Mouse (Mus musculus): ENCODE data around the gene 1700080E11Rik. TPM values are rescaled to one million over a fixed set of nuclear protein-coding genes. Genes with fewer than 3 reads are reported as not detected.
"Not testable (repeated sequence)": the region's sequence is repeated elsewhere in the genome, so short reads cannot be mapped to it uniquely, and the experiment has no call there.

Gene 1700080E11Rik
- total RNA-seq (2017): not detected in 2 replicates

GRCm38 (mm10) chr9:105144992-105145391 lies at the start of gene 1700080E11Rik:
1700080E11Rik (minus strand) TSS chr9:105145092.
- ATAC-seq (replicated peaks in 1 of 2; ENCODE audit: insufficient read depth in 1 of 2, low FRiP score in 2 of 2, low TSS enrichment in 1 of 2, low read depth in 1 of 2, poor library complexity in 2 of 2, severe bottlenecking in 2 of 2): no peak

GRCm38 (mm10) chr9:105186725-105187124 lies 41.8 kb upstream of the 1700080E11Rik start:
- ATAC-seq (replicated peaks in 1 of 2; ENCODE audit: insufficient read depth in 1 of 2, low FRiP score in 2 of 2, low TSS enrichment in 1 of 2, low read depth in 1 of 2, poor library complexity in 2 of 2, severe bottlenecking in 2 of 2): no peak

GRCm38 (mm10) chr9:105182392-105182791 lies 37.5 kb upstream of the 1700080E11Rik start:
- ATAC-seq (replicated peaks in 1 of 2; ENCODE audit: insufficient read depth in 1 of 2, low FRiP score in 2 of 2, low TSS enrichment in 1 of 2, low read depth in 1 of 2, poor library complexity in 2 of 2, severe bottlenecking in 2 of 2): no peak

- no peak for ATAC-seq (replicated peaks in 1 of 2; ENCODE audit: insufficient read depth in 1 of 2, low FRiP score in 2 of 2, low TSS enrichment in 1 of 2, low read depth in 1 of 2, poor library complexity in 2 of 2, severe bottlenecking in 2 of 2)
Measured at GRCm38 (mm10) chr9:105139204-105139603, 5.7 kb downstream of the 1700080E11Rik start.

GRCm38 (mm10) chr9:105136404-105136803 lies 8.5 kb downstream of the 1700080E11Rik start:
- ATAC-seq (replicated peaks in 1 of 2; ENCODE audit: insufficient read depth in 1 of 2, low FRiP score in 2 of 2, low TSS enrichment in 1 of 2, low read depth in 1 of 2, poor library complexity in 2 of 2, severe bottlenecking in 2 of 2): no peak

GRCm38 (mm10) chr9:105134536-105134935 lies 10.4 kb downstream of the 1700080E11Rik start:
- ATAC-seq (replicated peaks in 1 of 2; ENCODE audit: insufficient read depth in 1 of 2, low FRiP score in 2 of 2, low TSS enrichment in 1 of 2, low read depth in 1 of 2, poor library complexity in 2 of 2, severe bottlenecking in 2 of 2): no peak

- ATAC-seq (replicated peaks in 1 of 2; ENCODE audit: insufficient read depth in 1 of 2, low FRiP score in 2 of 2, low TSS enrichment in 1 of 2, low read depth in 1 of 2, poor library complexity in 2 of 2, severe bottlenecking in 2 of 2): peak; percentile 37 to 50
Measured at GRCm38 (mm10) chr9:105132002-105132367, 12.9 kb downstream of the 1700080E11Rik start.

GRCm38 (mm10) chr9:105131253-105132001 lies 13.5 kb downstream of the 1700080E11Rik start, which contains the start of gene Nudt16:
Nudt16 (minus strand) TSS chr9:105131824.
- ATAC-seq (replicated peaks in 1 of 2; ENCODE audit: insufficient read depth in 1 of 2, low FRiP score in 2 of 2, low TSS enrichment in 1 of 2, low read depth in 1 of 2, poor library complexity in 2 of 2, severe bottlenecking in 2 of 2): peak; percentile 95 to 96

GRCm38 (mm10) chr9:105130331-105130730 lies 14.6 kb downstream of the 1700080E11Rik start:
- ATAC-seq (replicated peaks in 1 of 2; ENCODE audit: insufficient read depth in 1 of 2, low FRiP score in 2 of 2, low TSS enrichment in 1 of 2, low read depth in 1 of 2, poor library complexity in 2 of 2, severe bottlenecking in 2 of 2): no peak

GRCm38 (mm10) chr9:105125206-105125605 lies 19.7 kb downstream of the 1700080E11Rik start:
- not testable (repeated sequence) for ATAC-seq (replicated peaks in 1 of 2; ENCODE audit: insufficient read depth in 1 of 2, low FRiP score in 2 of 2, low TSS enrichment in 1 of 2, low read depth in 1 of 2, poor library complexity in 2 of 2, severe bottlenecking in 2 of 2)

- no peak for ATAC-seq (replicated peaks in 1 of 2; ENCODE audit: insufficient read depth in 1 of 2, low FRiP score in 2 of 2, low TSS enrichment in 1 of 2, low read depth in 1 of 2, poor library complexity in 2 of 2, severe bottlenecking in 2 of 2)
Measured at GRCm38 (mm10) chr9:105103893-105104292, 41.0 kb downstream of the 1700080E11Rik start.

- ATAC-seq (replicated peaks in 1 of 2; ENCODE audit: insufficient read depth in 1 of 2, low FRiP score in 2 of 2, low TSS enrichment in 1 of 2, low read depth in 1 of 2, poor library complexity in 2 of 2, severe bottlenecking in 2 of 2): no peak
Measured at GRCm38 (mm10) chr9:105101911-105102310, 43.0 kb downstream of the 1700080E11Rik start.

GRCm38 (mm10) chr9:105100807-105101570 lies 43.9 kb downstream of the 1700080E11Rik start:
- no peak for ATAC-seq (replicated peaks in 1 of 2; ENCODE audit: insufficient read depth in 1 of 2, low FRiP score in 2 of 2, low TSS enrichment in 1 of 2, low read depth in 1 of 2, poor library complexity in 2 of 2, severe bottlenecking in 2 of 2)

Other genes with a start within 250 kb of the 1700080E11Rik start
- gene Mrpl3, start 91.9 kb downstream of the 1700080E11Rik start, total RNA-seq (2017): 79.5 and 124 TPM in 2 replicates
- gene Nudt16, start 13.3 kb downstream of the 1700080E11Rik start, total RNA-seq (2017): 16.1 and 16.6 TPM in 2 replicates